Mouse (Mus musculus) telencephalon, adult 2 months (tissue): ENCODE measurements at regions not wholly inside any gene's neighbourhood (a gene's known extent, or its start where the extent isn't known, plus 50 kb on each side); places are given as distances from the start of the nearest gene placed in this dataset.

Experiments used
- DNase-seq: peaks from one replicate; pipeline ENCODE4 v3.0.0-alpha.2; 2011; ENCODE audit warnings: low read depth, low spot score

DNA sequence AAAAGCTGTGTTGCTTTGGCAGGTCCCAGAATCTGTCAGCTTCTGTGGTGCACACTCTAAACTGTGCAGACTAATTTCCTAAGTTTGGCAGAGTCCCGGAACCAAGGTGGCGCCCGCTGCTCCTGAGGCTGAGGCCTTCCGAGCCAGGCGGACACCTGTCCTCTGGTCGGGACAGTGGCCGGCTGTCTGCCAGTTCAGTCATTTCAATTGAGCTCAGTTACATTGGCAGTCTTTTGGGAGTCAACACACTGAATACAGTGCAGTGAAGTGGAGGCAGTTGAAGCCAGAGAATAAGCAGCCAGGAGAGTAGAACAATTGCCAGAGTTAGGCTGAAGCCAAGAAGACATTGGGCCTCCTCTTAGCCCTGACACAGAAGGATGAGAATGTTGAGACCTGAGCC lies 164.2 kb downstream of the Cdh19 start:
- DNase-seq: no peak

DNA sequence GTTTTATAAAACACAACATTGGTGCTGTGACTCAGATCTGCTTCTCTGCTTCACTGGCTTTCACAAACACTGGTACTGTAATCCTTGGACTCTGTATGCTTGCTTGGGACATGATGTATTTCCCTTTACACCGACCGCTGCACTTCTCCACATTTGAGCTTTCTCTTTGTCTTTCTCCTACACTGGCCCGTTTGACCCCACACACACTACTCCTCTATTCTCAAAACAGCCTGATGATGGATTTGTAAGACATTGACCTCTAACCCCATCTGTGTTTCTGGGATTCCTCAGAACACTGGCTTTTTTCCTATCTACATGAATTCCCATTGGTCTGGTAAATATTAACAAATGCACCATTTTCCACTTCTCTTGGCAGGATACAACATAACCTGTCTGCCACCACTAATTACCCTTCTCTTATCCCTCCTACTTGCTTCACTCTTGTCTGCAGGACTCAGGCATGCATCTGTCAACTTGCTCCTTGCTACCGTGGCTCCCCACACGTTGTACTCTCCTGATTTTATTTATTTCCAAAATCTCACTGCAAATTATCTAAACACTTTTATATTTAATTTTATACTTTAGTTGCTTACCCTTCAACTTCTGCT lies 178.1 kb downstream of the Cdh19 start:
- DNase-seq: no peak

DNA sequence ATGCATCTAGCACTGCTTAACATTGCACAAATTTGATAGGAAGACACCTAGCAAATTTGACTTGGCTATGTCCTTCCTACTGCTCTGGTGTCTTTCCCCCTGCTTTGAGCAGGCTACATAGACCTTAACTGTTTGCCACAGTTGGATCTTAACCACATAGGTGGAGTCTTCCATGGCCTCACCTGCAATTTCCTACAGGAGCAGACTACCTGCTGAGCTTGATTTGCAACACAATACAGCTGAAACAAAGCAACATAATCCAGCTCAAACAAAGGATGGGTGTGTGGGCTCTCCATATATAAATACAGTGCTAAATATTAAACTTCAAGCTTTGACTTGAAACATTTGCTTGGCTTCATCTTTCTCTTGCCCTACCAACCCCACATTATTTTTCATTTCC lies 186.8 kb downstream of the Cdh19 start:
- no peak for DNase-seq

DNA sequence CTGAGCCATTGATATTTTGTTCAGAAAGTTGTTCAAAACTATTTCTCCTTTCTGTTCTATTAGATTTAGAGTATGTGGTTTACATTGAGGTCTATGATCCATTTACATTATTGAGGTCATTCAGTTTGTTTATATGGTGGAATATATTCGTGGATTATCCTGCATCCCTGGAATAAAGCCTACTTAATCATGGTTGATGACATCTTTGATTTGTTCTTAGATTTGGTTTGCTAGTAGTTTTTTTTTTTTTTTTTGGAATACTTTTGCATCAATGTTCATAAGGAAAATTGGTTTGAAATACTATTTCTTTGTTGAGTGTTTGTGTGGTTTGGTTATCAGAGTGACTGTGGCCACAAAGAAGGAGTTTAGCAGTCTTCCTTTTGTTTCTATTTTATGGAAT lies 202.0 kb downstream of the Cdh19 start:
- no peak for DNase-seq

DNA sequence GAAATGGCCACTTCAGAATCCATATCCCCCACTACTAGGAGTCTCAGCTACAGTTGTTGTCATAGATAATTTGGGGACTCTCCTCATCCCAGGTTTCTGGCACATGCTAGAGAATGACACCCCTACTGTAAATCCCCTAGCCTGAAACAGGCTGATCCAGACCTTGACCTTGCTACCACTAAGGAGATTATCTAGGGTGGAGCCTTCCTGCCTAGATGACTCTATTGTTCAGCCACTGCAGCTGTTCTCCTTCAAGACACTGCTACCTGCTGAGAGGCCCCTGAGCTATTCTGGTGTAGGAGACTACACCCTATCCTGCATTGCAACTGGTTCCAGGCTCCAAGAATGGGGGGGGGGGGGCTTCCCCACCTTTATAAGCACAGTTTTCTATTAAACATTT lies 202.5 kb downstream of the Cdh19 start:
- no peak for DNase-seq

DNA sequence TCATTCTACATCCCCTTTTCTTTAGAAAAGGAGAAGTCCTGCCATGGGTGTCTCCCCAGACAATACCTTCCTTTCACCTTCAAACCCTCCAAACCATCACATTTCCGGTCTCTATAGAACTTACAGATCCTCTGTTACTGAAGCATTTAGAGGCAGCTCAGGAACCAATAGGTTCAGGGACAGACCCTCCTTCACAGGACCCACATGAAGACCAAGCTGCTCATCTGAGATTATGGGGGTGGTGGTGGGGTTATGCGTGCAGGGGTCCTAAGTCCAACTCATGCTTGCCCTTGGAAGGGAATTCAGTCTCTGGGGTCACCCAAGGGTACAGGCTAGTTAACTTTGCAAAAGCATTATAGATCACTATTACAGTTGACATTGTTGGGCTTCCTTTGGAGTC lies 203.3 kb downstream of the Cdh19 start:
- DNase-seq: no peak

DNA sequence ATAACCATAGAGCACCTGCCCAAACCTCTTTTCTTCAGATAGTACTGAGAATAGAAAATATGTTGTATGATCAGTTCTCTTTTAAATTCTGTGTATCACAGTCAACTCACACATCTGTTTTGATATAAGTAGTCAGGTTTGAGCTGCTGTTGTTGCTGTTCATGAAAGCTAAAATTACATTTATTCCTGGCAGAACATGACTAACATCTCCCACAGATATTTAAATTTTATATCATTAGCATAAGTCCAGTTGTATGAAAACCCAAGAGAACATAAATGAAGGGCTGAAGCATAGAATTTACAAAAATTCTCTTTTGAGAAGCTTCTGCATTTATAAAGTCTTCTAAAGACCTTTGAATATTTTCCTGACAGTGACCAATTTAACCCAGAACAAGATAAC lies 252.5 kb downstream of the Cdh19 start:
- peak; percentile 39 for DNase-seq
